Mouse (Mus musculus) limb, embryonic 14.5 days (tissue): ENCODE measurements at regions not wholly inside any gene's neighbourhood (a gene's known extent, or its start where the extent isn't known, plus 50 kb on each side); places are given as distances from the start of the nearest gene placed in this dataset.
A peak's percentile ranks its signal among the peaks of the same experiment; 100 is the strongest.

ENCODE experiments used
- ATAC-seq: fragments of 200-750 bp; cut with Nextera tagmentation; 2 replicates; pipeline ENCODE4 v1.8.0; 2017; ENCODE audit warnings: low read depth, moderate number of reproducible peaks, moderate TSS enrichment; ENCODE audit not compliant: low FRiP score
- DNase-seq: peaks from one replicate; pipeline ENCODE4 v3.0.0-alpha.2; 2015; ENCODE audit warnings: low spot score
- H3K27ac ChIP-seq: fragments of 300-500 bp; sonication (generic); replicated peaks from 2 replicates; pipeline ENCODE4 v1.5.1; 2014; ENCODE audit warnings: low read depth, mild to moderate bottlenecking, low read length, moderate library complexity, mixed read lengths
- H3K27me3 ChIP-seq: fragments of 300-500 bp; sonication (generic); 2 replicates; pipeline ENCODE4 v1.6.1; 2014; ENCODE audit warnings: low read length, mixed read lengths; ENCODE audit not compliant: control insufficient read depth, insufficient read depth
- H3K36me3 ChIP-seq: fragments of 300-500 bp; sonication (generic); 2 replicates; pipeline ENCODE4 v1.6.1; 2014; ENCODE audit warnings: mild to moderate bottlenecking, low read length, moderate library complexity, mixed read lengths; ENCODE audit not compliant: control insufficient read depth, insufficient read depth
- H3K4me1 ChIP-seq: fragments of 300-500 bp; sonication (generic); 2 replicates; pipeline ENCODE4 v1.6.1; 2014; ENCODE audit warnings: antibody characterized with exemption, low read length, mixed read lengths; ENCODE audit not compliant: control insufficient read depth, insufficient read depth
- H3K4me2 ChIP-seq: fragments of 300-500 bp; sonication (generic); replicated peaks from 2 replicates; pipeline ENCODE4 v1.6.1; 2014; ENCODE audit warnings: low read depth, mild to moderate bottlenecking, low read length, moderate library complexity; ENCODE audit not compliant: severe bottlenecking
- H3K4me3 ChIP-seq: fragments of 300-500 bp; sonication (generic); replicated peaks from 2 replicates; pipeline ENCODE4 v1.5.1; 2014; ENCODE audit warnings: low read length
- H3K9ac ChIP-seq: fragments of 300-500 bp; sonication (generic); 2 replicates; pipeline ENCODE4 v1.6.1; 2014; ENCODE audit warnings: mild to moderate bottlenecking, low read depth, low read length, moderate library complexity; ENCODE audit not compliant: severe bottlenecking
- H3K9me3 ChIP-seq: fragments of 300-500 bp; sonication (generic); 2 replicates; pipeline ENCODE4 v1.6.1; 2016; ENCODE audit warnings: low read length; ENCODE audit not compliant: control insufficient read depth
- POLR2A ChIP-seq: fragments of 200-500 bp; IDR thresholded peaks from 2 replicates; pipeline ENCODE4 v1.8.0; 2012; ENCODE audit warnings: inconsistent platforms, mild to moderate bottlenecking, moderate library complexity, borderline replicate concordance; ENCODE audit not compliant: insufficient read depth, insufficient read length; ENCODE audit errors: extremely low read depth
- WGBS: fragments of 180-500 bp; shearing (Covaris S2); extraction: QIAGEN DNeasy Blood & Tissue Kit; methylation state at CpG from one replicate; pipeline ENCODE4 v1.1.7; 2014; 5-methylcytosine and 5-hydroxymethylcytosine counted together

DNA sequence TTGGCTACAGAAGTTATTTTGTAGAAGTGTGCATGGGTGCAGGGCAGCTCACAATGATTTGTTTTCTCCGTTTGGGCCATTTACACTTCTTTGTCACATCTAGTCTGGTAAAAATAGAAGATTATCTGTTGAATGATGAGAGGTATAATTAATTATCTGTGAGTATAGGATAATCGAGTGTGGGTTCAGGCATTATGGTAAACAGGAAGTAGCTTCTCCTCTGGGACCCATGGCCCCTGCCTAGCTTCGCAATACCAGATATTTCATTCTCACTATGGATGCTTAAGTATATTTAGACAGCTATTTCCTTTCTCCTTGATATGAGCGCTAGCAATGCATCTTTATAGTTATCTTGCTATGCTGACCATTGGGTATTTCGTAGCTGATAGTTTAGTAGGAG lies 1373.7 kb upstream of the Pcdh20 start:
- TF ChIP-seq POLR2A: no peak
- Histone ChIP-seq H3K9ac (no peak overlapping the region), H3K4me3 (no peak overlapping the region), H3K4me1 (no peaks in the 10 kb centered on the region), H3K9me3 (no peaks in the 10 kb centered on the region), H3K4me2 (no peak overlapping the region), H3K36me3 (no peaks in the 10 kb centered on the region), H3K27ac (no peak overlapping the region), H3K27me3 (no peaks in the 10 kb centered on the region)
- DNase-seq: no peak
- ATAC-seq: no peak
- 87% methylated on average over 5 of the region's 5 CpGs for WGBS

DNA sequence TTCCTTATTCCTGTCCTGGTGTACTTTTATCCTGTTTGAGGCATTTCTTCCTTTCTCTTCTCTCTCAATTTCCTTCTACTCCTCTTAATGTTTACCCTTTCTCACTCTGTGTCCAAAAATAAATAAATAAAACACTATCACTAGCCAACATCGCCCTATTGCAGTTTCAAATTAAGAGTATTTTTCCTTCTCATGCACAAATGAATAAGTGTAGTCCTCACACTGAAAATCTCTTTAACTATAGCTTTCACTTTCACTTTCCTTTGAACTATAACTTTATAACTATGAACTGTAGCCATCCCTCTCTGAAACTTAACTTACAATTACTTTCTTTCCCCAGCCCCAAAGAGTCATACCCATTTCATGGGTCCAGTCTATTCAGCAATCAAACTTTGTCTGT lies 1355.5 kb upstream of the Pcdh20 start:
- ATAC-seq (no peak), DNase-seq (no peak)
- Histone ChIP-seq H3K9me3 (no peaks in the 10 kb centered on the region), H3K9ac (no peak overlapping the region), H3K4me3 (no peak overlapping the region), H3K27ac (no peak overlapping the region), H3K4me2 (no peak overlapping the region), H3K4me1 (no peaks in the 10 kb centered on the region), H3K36me3 (no peaks in the 10 kb centered on the region), H3K27me3 (no peaks in the 10 kb centered on the region)
- no peak for TF ChIP-seq POLR2A
- WGBS: 81% methylated on average over 1 of the region's 1 CpGs

DNA sequence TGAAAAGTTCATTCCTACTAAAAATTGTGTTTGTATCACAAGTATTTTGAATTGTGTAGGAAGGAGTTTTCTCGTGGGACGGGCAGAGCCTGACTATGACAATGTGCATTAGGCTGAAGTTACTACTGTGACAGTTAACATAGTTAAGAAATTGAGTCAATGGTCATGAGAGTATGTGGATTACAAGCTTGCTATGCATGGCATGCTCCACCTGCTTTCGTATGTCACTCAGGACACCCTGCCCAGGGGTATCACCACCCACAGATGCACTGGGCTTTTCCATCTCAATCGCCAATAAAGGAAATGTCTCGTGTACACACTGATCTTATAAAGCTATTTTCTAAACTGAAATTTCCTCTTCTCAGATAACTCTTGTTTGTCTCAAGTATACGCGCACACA lies 1354.8 kb upstream of the Pcdh20 start:
- Histone ChIP-seq H3K36me3 (no peaks in the 10 kb centered on the region), H3K4me1 (no peaks in the 10 kb centered on the region), H3K9me3 (no peaks in the 10 kb centered on the region), H3K4me3 (no peak overlapping the region), H3K4me2 (no peak overlapping the region), H3K9ac (no peak overlapping the region), H3K27ac (no peak overlapping the region), H3K27me3 (no peaks in the 10 kb centered on the region)
- WGBS: 82% methylated on average over 7 of the region's 7 CpGs
- peak; percentile 70; the same call in 1 of the 2 replicates for ATAC-seq
- DNase-seq: peak; percentile 4
- no peak for TF ChIP-seq POLR2A

DNA sequence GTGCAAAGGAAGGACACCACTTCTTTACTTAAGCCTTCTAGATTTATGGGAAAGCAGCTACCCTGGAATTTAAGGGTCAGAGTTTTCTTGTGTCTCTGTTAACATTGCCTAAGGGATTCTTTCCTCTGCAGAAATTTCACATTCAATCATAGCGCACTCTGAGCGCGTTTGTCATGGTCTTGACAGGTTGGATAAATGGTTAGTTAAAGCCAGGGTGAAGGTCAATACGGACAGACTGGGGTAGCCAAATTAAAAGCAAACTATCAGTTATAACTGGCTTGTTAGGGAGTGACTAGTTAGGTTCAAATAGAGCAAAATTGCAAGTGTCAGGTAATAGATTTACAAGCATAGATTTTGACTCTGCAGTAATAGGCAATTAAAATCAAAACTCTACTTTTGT lies 1352.2 kb upstream of the Pcdh20 start:
- no peak for TF ChIP-seq POLR2A
- H3K27ac ChIP-seq: no peak overlapping the region
- no peak for DNase-seq
- no peak overlapping the region for H3K4me2 ChIP-seq
- WGBS: 25% methylated on average over 4 of the region's 4 CpGs
- ATAC-seq: no peak
- no peak overlapping the region for H3K4me3 ChIP-seq
- H3K9me3 ChIP-seq: no peaks in the 10 kb centered on the region
- no peaks in the 10 kb centered on the region for H3K27me3 ChIP-seq
- H3K4me1 ChIP-seq: no peaks in the 10 kb centered on the region
- no peaks in the 10 kb centered on the region for H3K36me3 ChIP-seq
- H3K9ac ChIP-seq: no peak overlapping the region

DNA sequence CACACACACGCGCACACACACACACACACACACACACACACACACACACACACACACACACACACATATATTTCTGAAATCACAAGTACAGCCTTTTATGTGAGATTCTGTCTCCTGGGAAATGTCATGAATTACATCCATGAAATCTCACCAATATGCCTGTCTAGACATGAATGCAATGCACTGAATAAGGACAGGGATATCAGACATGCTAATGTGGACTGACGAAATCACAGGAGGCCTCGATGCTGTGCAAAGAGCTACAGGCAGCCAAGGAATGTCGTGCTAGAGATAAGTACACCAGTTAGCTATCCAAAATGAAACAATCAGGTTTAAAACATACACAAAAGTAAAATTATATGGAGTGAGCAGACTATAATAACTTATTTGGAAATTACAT lies 1351.0 kb upstream of the Pcdh20 start:
- Histone ChIP-seq H3K27ac (no peak overlapping the region), H3K4me2 (no peak overlapping the region), H3K27me3 (no peaks in the 10 kb centered on the region), H3K36me3 (no peaks in the 10 kb centered on the region), H3K4me3 (no peak overlapping the region), H3K4me1 (no peaks in the 10 kb centered on the region), H3K9me3 (no peaks in the 10 kb centered on the region), H3K9ac (no peak overlapping the region)
- ATAC-seq (no peak), DNase-seq (no peak)
- 81% methylated on average over 5 of the region's 5 CpGs for WGBS
- no peak for TF ChIP-seq POLR2A

DNA sequence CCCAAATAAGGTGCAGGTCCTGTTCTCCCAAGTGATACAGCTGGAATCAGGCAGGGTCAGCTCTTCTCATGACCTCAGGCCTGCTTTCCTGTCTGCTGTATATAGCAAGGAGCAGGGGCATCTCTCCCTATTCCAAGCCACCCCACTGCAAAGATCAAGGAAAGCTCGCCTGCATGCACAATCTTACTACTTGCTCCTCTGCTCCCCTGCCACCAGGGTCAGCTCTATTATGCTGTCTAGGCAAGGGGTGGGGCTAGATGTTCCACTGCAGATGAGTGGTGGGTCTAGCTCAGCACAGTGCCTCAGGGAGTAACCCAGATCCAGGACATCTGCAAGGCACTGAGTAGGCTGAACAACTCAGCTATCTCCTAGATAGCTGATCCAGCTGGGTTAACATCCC lies 1335.6 kb upstream of the Pcdh20 start:
- TF ChIP-seq POLR2A: no peak
- no peak overlapping the region for H3K4me3 ChIP-seq
- ATAC-seq (no peak), DNase-seq (no peak)
- no peaks in the 10 kb centered on the region for H3K9me3 ChIP-seq
- WGBS: 67% methylated on average over 1 of the region's 1 CpGs
- no peaks in the 10 kb centered on the region for H3K36me3 ChIP-seq
- no peak overlapping the region for H3K9ac ChIP-seq
- H3K4me1 ChIP-seq: no peaks in the 10 kb centered on the region
- H3K4me2 ChIP-seq: no peak overlapping the region
- H3K27ac ChIP-seq: no peak overlapping the region
- no peaks in the 10 kb centered on the region for H3K27me3 ChIP-seq
